In genomic region chr5:76111173-76111572, GRCm38 (mm10) we compare ENCODE assay signal across 16 mouse cellular contexts. TPM values are rescaled to one million over a fixed set of nuclear protein-coding genes. Genes with fewer than 3 reads are reported as not detected.
DNase-seq lines count a peak whose midpoint lies in the region; ATAC-seq lines count a peak whose summit lies in the region.
"Had no signal": no experiment of that assay in that cellular context is flagged by ENCODE, and none has a peak within 500 bp of the region (broad histone marks: within the 10 kb centered on the region; RNA-seq: fewer than 3 reads in every experiment).

No protein-coding gene starts in this region.

- DNase-seq in adrenal gland, postnatal 10 days, result peak; percentile 10
- DNase-seq in adrenal gland, postnatal 14 days, result no peak
- peak; percentile 25 to 46 for DNase-seq in heart, adult 9 months (ENCODE audit: low spot score in 2 of 2)
- peak; percentile 12 to 40 for DNase-seq in left cerebral cortex, postnatal 14 days (ENCODE audit: low spot score in 2 of 2)
- no peak for DNase-seq in left cerebral cortex, postnatal 10 days (ENCODE audit: extremely low spot score in 1 of 2, low spot score in 2 of 2)
- DNase-seq in heart, postnatal 10 days, result peak; percentile 31 to 43
- DNase-seq: cerebellum, postnatal 10 days; embryo, embryonic 11 days; lung, adult 2 months; midbrain, embryonic 14.5 days; thymus, postnatal 4 days had no signal

- no peak overlapping the region for H3K4me3 ChIP-seq in heart, embryonic 11.5 days (ENCODE audit: low read depth, low read length)
- no peak overlapping the region for H3K4me3 ChIP-seq in hindbrain, embryonic 16.5 days (ENCODE audit: low read length)
- H3K4me3 ChIP-seq: forebrain, embryonic 13.5 days; heart, embryonic 15.5 days had no signal

- intact Hi-C loops in left cerebral cortex, postnatal 14 days (cut with DNase I), result loop anchor here (10.0 kb wide), 1 partner anchor 896 kb away; no protein-coding TSS in a partner anchor
- intact Hi-C loops in left cerebral cortex, postnatal 10 days (cut with DNase I), result loop anchor here (10.0 kb wide), 1 partner anchor 86 kb away; no protein-coding TSS in a partner anchor
- intact Hi-C loops in heart, postnatal 10 days (cut with DNase I), result loop anchor here (10.0 kb wide), 1 partner anchor 896 kb away; no protein-coding TSS in a partner anchor

- H3K4me1 ChIP-seq in heart, embryonic 11.5 days (ENCODE audit: control insufficient read depth, insufficient read depth, low read length), result peaks cover 7% of the 10 kb centered on the region
- no peaks in the 10 kb centered on the region for H3K4me1 ChIP-seq in hindbrain, embryonic 16.5 days (ENCODE audit: control insufficient read depth, insufficient read depth, low read depth, low read length)
- H3K4me1 ChIP-seq: forebrain, embryonic 13.5 days had no signal

- no peaks in the 10 kb centered on the region for H3K36me3 ChIP-seq in heart, embryonic 11.5 days (ENCODE audit: control insufficient read depth, insufficient read depth, low read length)
- H3K36me3 ChIP-seq in hindbrain, embryonic 16.5 days (ENCODE audit: control insufficient read depth, insufficient read depth, low read length), result no peaks in the 10 kb centered on the region
- H3K36me3 ChIP-seq: heart, embryonic 15.5 days had no signal

- H3K9me3 ChIP-seq in heart, embryonic 11.5 days (replicated peaks; ENCODE audit: control insufficient read depth, low read length), result no peaks in the 10 kb centered on the region
- H3K9me3 ChIP-seq in hindbrain, embryonic 16.5 days (ENCODE audit: control insufficient read depth, low read length), result no peaks in the 10 kb centered on the region
- H3K9me3 ChIP-seq: forebrain, embryonic 13.5 days; heart, embryonic 15.5 days had no signal

- no peak for ATAC-seq in heart, embryonic 11.5 days (replicated peaks; ENCODE audit: insufficient number of reproducible peaks, low FRiP score, low TSS enrichment)
- ATAC-seq in hindbrain, embryonic 16.5 days, result no peak
- ATAC-seq: forebrain, embryonic 13.5 days; hindbrain, postnatal 0 days had no signal

- H3K9ac ChIP-seq in heart, embryonic 11.5 days (ENCODE audit: low read depth, low read length), result no peak overlapping the region
- no peak overlapping the region for H3K9ac ChIP-seq in hindbrain, embryonic 16.5 days (ENCODE audit: low read depth, low read length)
- H3K9ac ChIP-seq: forebrain, embryonic 13.5 days; heart, embryonic 15.5 days had no signal

- no peak overlapping the region for H3K4me2 ChIP-seq in heart, embryonic 11.5 days
- H3K4me2 ChIP-seq in hindbrain, embryonic 16.5 days (ENCODE audit: low read length), result no peak overlapping the region
- H3K4me2 ChIP-seq: forebrain, embryonic 13.5 days; heart, embryonic 15.5 days had no signal

- H3K27ac ChIP-seq in heart, embryonic 11.5 days (ENCODE audit: low read depth, low read length), result no peak overlapping the region
- no peak overlapping the region for H3K27ac ChIP-seq in hindbrain, embryonic 16.5 days (ENCODE audit: low read depth, low read length)
- H3K27ac ChIP-seq: forebrain, embryonic 13.5 days; heart, embryonic 15.5 days; hindbrain, postnatal 0 days had no signal

- H3K27me3 ChIP-seq in heart, embryonic 11.5 days (ENCODE audit: control insufficient read depth, insufficient read depth, low read length), result no peaks in the 10 kb centered on the region
- H3K27me3 ChIP-seq in hindbrain, embryonic 16.5 days (replicated peaks; ENCODE audit: control insufficient read depth, insufficient read depth, low read length), result no peaks in the 10 kb centered on the region
- H3K27me3 ChIP-seq: forebrain, embryonic 13.5 days; heart, embryonic 15.5 days had no signal

- 55% methylated on average over 3 of the region's 3 CpGs for WGBS in heart, embryonic 11.5 days (ENCODE audit: insufficient replicate concordance)
- 96% methylated on average over 3 of the region's 3 CpGs for WGBS in hindbrain, embryonic 16.5 days

RNA-seq across cellular contexts. Expression of gene Srd5a3, which starts 28.9 kb away (rescaled TPM):
- 10 to 100 TPM; 24.1 to 26.2 TPM for total RNA-seq in adrenal gland, postnatal 10 days (2021)
- 21.4 and 26.5 TPM in 2 replicates for total RNA-seq in adrenal gland, postnatal 14 days (2021)
- 21.2 and 28.5 TPM in 2 replicates for polyA plus RNA-seq in heart, embryonic 11.5 days (2014; fragmentation: Nextera tagmentation; extraction: Ambion mirVana)
- total RNA-seq in left cerebral cortex, postnatal 14 days (2021), result 10 to 100 TPM; 17.8 to 19.2 TPM
- 10 to 100 TPM; 16.0 to 19.5 TPM for total RNA-seq in left cerebral cortex, postnatal 10 days (2021)
- 10 to 100 TPM; 17.1 to 18.3 TPM for total RNA-seq in heart, postnatal 10 days (2021)
- polyA plus RNA-seq in hindbrain, embryonic 16.5 days (2015; fragmentation: Nextera tagmentation; extraction: Ambion mirVana), result 20.4 and 22.9 TPM in 2 replicates

Comparison
In these comparisons a context has a peak if more than half of its experiments do, and no peak if none do; other contexts are left out.
1. DNase-seq: peak in adrenal gland, postnatal 10 days (single experiment), heart, adult 9 months (2 of 2), left cerebral cortex, postnatal 14 days (2 of 2) and heart, postnatal 10 days (2 of 2); none in adrenal gland, postnatal 14 days (single experiment) and left cerebral cortex, postnatal 10 days (0 of 2).